Mouse (Mus musculus): ENCODE measurements around the gene Gm5415. TPM values are rescaled to one million over a fixed set of nuclear protein-coding genes. Genes with fewer than 3 reads are reported as not detected.
"Not testable (repeated sequence)": the region's sequence is repeated elsewhere in the genome, so short reads cannot be mapped to it uniquely, and the experiment has no call there.

Gm5415 gene
- not detected for total RNA-seq (2021)
- long read RNA-seq, experiment 1: 0 reads
- long read RNA-seq, experiment 2: 0 reads

GRCm38 (mm10) chr1:32547194-32547593 lies at the start of gene Gm5415:
TSS of gene Gm5415 (minus strand) at chr1:32547294.
- DNase-seq: not testable (repeated sequence)

DNA sequence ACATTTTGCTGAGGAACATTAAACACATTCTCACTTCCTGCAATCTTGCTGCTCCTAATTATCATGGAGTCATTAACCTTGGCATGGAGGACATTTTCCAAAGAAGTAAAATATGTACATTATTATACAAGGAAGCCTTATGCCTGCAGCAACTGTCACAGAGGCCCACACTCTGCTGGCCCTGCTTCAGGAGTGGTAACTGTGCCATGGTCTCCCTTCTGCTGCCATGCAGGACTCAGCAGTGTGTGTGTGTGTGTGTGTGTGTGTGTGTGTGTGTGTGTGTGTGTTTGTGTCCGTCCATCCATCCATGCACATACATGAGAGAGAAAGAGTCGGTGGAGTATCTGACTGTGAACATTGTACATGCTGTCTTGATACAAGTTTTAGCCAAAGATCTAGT lies 21.8 kb upstream of the Gm5415 start:
- no peak for DNase-seq

DNA sequence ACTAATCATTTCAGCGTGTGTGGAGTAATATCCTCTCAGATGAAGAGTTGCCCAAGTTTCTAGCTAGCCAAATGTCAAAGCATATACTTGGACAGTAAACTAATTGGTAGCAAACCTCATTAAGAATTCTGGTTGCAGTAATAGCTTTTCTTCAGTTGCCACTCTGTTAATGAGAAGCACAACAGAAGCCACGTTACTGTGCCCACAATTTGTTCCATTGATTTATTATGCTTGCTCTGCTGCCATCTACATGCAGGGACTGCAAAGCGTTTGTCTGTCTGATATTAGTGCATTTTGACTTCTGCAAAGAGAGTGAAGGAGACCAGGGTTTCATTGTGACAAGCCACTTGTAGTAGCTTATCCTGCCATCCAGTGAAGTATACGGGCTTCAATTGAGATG lies 6.8 kb upstream of the Gm5415 start:
- no peak for DNase-seq

- no peak for DNase-seq
Measured at GRCm38 (mm10) chr1:32553459-32553858, 6.4 kb upstream of the Gm5415 start.

- no peak for DNase-seq
Measured at GRCm38 (mm10) chr1:32503381-32503780, 43.7 kb downstream of the Gm5415 start.

Data from gastrocnemius, postnatal 10 days (tissue).